Mouse (Mus musculus) intestine, embryonic 16.5 days (tissue): ENCODE data around the gene Commd9. TPM values are rescaled to one million over a fixed set of nuclear protein-coding genes. Genes with fewer than 3 reads are reported as not detected.
A peak's percentile ranks its signal among the peaks of the same experiment; 100 is the strongest.

Source experiments
- ATAC-seq: fragments of 200-750 bp; cut with Nextera tagmentation; 2 replicates; pipeline ENCODE4 v1.8.0; 2017; ENCODE audit warnings: moderate TSS enrichment, moderate library complexity
- H3K27ac ChIP-seq: fragments of 300-500 bp; sonication (generic); 2 replicates; pipeline ENCODE4 v1.5.1; 2014; ENCODE audit warnings: mild to moderate bottlenecking, low read length
- H3K27me3 ChIP-seq: fragments of 300-500 bp; sonication (generic); replicated peaks from 2 replicates; pipeline ENCODE4 v1.6.1; 2014; ENCODE audit warnings: low read length, control low read depth, mixed read lengths; ENCODE audit not compliant: control insufficient read depth, insufficient read depth
- H3K36me3 ChIP-seq: fragments of 300-500 bp; sonication (generic); 2 replicates; pipeline ENCODE4 v1.6.1; 2014; ENCODE audit warnings: low read length, control low read depth; ENCODE audit not compliant: control insufficient read depth, insufficient read depth
- H3K4me1 ChIP-seq: fragments of 300-500 bp; sonication (generic); 2 replicates; pipeline ENCODE4 v1.6.1; 2014; ENCODE audit warnings: low read length, control low read depth, mixed read lengths; ENCODE audit not compliant: control insufficient read depth, insufficient read depth
- H3K4me2 ChIP-seq: fragments of 300-500 bp; sonication (generic); 2 replicates; pipeline ENCODE4 v1.6.1; 2014; ENCODE audit warnings: low read depth, low read length, control low read depth
- H3K4me3 ChIP-seq: fragments of 300-500 bp; sonication (generic); 2 replicates; pipeline ENCODE4 v1.5.1; 2014; ENCODE audit warnings: mild to moderate bottlenecking, low read length
- H3K9ac ChIP-seq: fragments of 300-500 bp; sonication (generic); 2 replicates; pipeline ENCODE4 v1.6.1; 2014; ENCODE audit warnings: low read depth, low read length
- H3K9me3 ChIP-seq: fragments of 300-500 bp; sonication (generic); 2 replicates; pipeline ENCODE4 v1.6.1; 2016; ENCODE audit warnings: low read length, control low read depth; ENCODE audit not compliant: control insufficient read depth
- WGBS: fragments of 180-500 bp; shearing (Covaris S2); extraction: QIAGEN DNeasy Blood & Tissue Kit; methylation state at CpG from one replicate; pipeline ENCODE4 v1.1.7; 2014; 5-methylcytosine and 5-hydroxymethylcytosine counted together
- polyA plus RNA-seq: library from polyadenylated mRNA; unstranded; fragments of >200 nt; fragmentation: Nextera tagmentation; extraction: Ambion mirVana; gene quantifications from 2 replicates; pipeline ENCODE4 v1.2.1, GENCODE M21; 2015

Commd9 gene
- polyA plus RNA-seq = 79.1 and 82.8 TPM in 2 replicates

DNA sequence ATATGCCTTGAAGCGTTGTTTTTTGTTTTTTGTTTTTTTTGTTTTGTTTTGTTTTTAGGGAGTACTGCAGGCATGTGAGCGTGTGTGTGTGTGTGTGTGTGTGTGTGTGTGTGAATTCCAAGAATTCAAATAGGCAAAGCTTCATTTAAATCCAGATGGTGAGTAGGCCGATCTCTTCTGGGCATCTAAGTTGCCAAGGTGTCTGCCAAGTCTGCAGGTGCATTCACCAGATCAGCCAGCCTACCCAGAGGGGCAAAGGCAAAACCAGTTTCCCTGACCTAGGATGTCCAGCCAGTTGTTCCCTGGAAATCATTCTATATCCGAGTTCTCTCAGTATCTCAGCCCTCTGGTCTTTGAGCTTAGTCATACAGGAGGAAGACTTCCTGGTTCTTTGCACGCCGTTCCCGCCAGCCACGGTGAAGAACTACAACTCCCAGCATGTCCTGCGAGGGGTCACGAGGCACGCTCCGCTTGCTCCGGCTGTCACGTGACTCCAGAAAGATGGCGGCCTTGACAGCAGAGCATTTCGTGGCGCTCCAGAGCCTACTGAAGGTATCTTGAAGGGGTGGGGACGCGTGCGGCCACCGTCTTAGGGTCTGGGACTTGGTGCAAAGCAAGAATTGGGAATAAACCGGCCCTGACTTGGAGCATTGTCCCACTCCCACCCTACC is at the start of gene Commd9:
Gene Commd9, plus strand, starts transcription at position 480 of the 671 bp plus-strand sequence.
- Histone ChIP-seq H3K9me3 (no peaks in the 10 kb centered on the region), H3K4me3 (peak within 1 kb of the TSS; percentile 78), H3K27me3 (no peaks in the 10 kb centered on the region), H3K4me1 (peaks cover 4% of the 10 kb centered on the region), H3K27ac (no peak within 1 kb of the TSS), H3K4me2 (peak within 1 kb of the TSS; percentile 64), H3K9ac (peak within 1 kb of the TSS; percentile 78), H3K36me3 (no peaks in the 10 kb centered on the region)
- WGBS = 13% methylated on average over 22 of the region's 22 CpGs
- ATAC-seq = peak; percentile 97

- ATAC-seq = no peak
Measured at GRCm38 (mm10) chr2:101842756-101843155, 43.3 kb upstream of the Commd9 start.

GRCm38 (mm10) chr2:101854792-101855191 is 31.3 kb upstream of the Commd9 start:
- no peak overlapping the region for H3K27ac ChIP-seq
- H3K9me3 ChIP-seq = no peaks in the 10 kb centered on the region
- WGBS = 65% methylated on average over 7 of the region's 7 CpGs
- no peaks in the 10 kb centered on the region for H3K27me3 ChIP-seq
- ATAC-seq = no peak
- no peaks in the 10 kb centered on the region for H3K4me1 ChIP-seq
- H3K4me2 ChIP-seq = no peak overlapping the region
- H3K36me3 ChIP-seq = no peaks in the 10 kb centered on the region
- no peak overlapping the region for H3K4me3 ChIP-seq
- H3K9ac ChIP-seq = no peak overlapping the region

More at GRCm38 (mm10) chr2:101842756-101843155, 43.3 kb upstream of the Commd9 start:
- no peak overlapping the region for H3K27ac ChIP-seq
- no peak overlapping the region for H3K9ac ChIP-seq
- 79% methylated on average over 7 of the region's 7 CpGs for WGBS
- no peaks in the 10 kb centered on the region for H3K4me1 ChIP-seq
- no peaks in the 10 kb centered on the region for H3K36me3 ChIP-seq
- H3K4me3 ChIP-seq = no peak overlapping the region
- H3K27me3 ChIP-seq = no peaks in the 10 kb centered on the region
- no peaks in the 10 kb centered on the region for H3K9me3 ChIP-seq
- no peak overlapping the region for H3K4me2 ChIP-seq

DNA sequence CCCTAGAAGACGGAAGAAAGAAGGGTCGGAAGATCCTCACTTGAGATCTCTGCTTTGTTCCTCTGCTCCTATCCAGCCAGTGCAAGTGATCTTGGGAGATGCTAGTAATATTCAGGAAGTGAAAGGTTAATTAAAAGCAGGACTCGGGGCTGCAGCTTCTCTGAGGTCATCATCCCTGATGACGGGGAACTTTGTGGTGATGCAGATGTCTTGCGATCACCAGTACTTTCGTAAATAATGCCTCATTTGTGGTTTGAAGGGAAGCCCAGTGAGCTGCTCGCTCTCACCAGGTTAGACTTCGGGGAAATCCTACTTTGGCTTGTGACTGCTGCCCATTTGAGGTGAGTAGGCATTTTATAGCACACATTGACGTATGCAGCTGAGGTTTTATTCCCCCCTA is 29.9 kb upstream of the Commd9 start:
- H3K4me1 ChIP-seq = no peaks in the 10 kb centered on the region
- H3K9me3 ChIP-seq = no peaks in the 10 kb centered on the region
- H3K27me3 ChIP-seq = no peaks in the 10 kb centered on the region
- no peaks in the 10 kb centered on the region for H3K36me3 ChIP-seq
- H3K4me3 ChIP-seq = no peak overlapping the region
- H3K27ac ChIP-seq = no peak overlapping the region
- ATAC-seq = no peak
- H3K4me2 ChIP-seq = no peak overlapping the region
- H3K9ac ChIP-seq = no peak overlapping the region
- WGBS = 86% methylated on average over 9 of the region's 9 CpGs

DNA sequence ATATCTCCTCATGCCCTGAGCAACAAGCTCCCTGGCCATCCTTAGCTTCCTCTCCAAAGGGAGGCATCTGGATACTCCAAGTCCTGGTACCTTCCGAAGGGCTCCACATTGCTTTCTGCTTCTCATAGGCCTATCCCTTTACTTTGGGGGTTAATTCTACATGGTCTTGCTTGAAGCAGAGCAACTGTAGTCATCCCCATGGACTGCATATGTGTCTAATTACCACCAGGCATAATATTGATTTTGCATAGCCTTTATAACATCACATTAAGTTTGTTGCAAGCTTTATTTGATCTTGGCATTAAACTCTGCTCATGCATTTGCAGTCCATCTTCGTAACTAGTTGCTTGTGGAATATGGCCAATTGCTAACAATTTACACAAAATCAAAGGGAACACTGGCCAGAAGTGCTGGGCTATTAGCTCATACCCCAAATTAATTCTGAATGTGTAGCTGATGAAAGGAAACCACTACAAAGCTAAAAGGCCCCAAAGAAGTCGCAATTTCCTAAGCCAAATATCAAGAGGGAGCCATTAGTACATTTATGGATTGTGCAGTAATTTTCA is 25.0 kb upstream of the Commd9 start:
- H3K9me3 ChIP-seq = no peaks in the 10 kb centered on the region
- no peaks in the 10 kb centered on the region for H3K4me1 ChIP-seq
- no peak overlapping the region for H3K9ac ChIP-seq
- H3K27ac ChIP-seq = no peak overlapping the region
- H3K27me3 ChIP-seq = no peaks in the 10 kb centered on the region
- H3K36me3 ChIP-seq = no peaks in the 10 kb centered on the region
- no peak overlapping the region for H3K4me3 ChIP-seq
- 88% methylated on average over 3 of the region's 3 CpGs for WGBS
- H3K4me2 ChIP-seq = no peak overlapping the region
- no peak for ATAC-seq

DNA sequence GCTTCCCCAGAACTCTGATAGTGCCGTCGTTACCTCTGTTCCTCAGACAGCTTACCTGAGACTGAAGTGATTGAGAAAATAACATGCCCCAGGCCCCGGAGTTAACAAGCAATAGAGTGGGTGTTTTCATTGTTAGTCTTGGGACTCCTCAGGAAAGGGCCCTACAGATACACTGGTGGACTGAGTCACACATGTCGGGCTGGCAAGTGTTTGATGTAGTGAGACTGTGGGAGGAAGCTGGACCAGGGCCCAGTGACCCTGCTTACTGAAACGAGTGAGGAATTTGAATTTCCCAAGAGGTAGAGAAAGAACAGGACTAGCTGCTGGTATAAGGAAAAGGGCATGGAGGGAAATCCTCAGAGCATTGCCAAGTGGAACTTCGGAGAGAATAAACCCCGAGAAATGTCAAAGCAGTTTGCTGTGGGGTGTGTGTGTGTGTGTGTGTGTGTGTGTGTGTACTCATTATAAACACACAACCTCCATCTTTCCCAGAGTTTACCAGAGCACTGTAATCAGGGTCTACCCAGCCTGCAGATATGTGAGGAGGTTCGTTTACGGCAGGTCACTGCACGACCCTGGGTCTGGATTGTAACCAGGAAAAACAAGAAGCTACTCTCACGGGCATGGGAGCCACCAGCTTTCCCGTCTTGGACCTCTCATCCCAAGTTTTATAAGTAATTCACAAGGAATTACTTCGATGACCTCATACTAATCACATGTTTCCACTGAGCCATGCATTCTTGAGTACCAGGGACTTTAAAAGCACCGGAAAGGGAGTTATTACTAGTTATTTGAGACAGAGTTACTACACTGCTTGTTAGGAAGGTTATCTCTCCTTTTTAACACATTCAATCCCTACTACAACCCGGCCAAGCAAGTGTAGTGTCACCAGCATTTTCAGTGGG is 23.6 kb upstream of the Commd9 start:
- Histone ChIP-seq H3K27ac (no peak overlapping the region), H3K4me2 (no peak overlapping the region), H3K9me3 (no peaks in the 10 kb centered on the region), H3K9ac (no peak overlapping the region), H3K36me3 (no peaks in the 10 kb centered on the region), H3K4me1 (no peaks in the 10 kb centered on the region), H3K4me3 (no peak overlapping the region), H3K27me3 (no peaks in the 10 kb centered on the region)
- ATAC-seq = 0 out of 2 replicates have a peak, but pooled peaks have one; percentile 26
- 56% methylated on average over 15 of the region's 15 CpGs for WGBS

- H3K4me2 ChIP-seq = no peak overlapping the region
- WGBS = 73% methylated on average over 4 of the region's 4 CpGs
- H3K9me3 ChIP-seq = no peaks in the 10 kb centered on the region
- no peak for ATAC-seq
- no peak overlapping the region for H3K4me3 ChIP-seq
- H3K36me3 ChIP-seq = no peaks in the 10 kb centered on the region
- no peaks in the 10 kb centered on the region for H3K4me1 ChIP-seq
- H3K9ac ChIP-seq = no peak overlapping the region
- no peak overlapping the region for H3K27ac ChIP-seq
- H3K27me3 ChIP-seq = no peaks in the 10 kb centered on the region
Measured at GRCm38 (mm10) chr2:101868683-101869082, 17.4 kb upstream of the Commd9 start.

DNA sequence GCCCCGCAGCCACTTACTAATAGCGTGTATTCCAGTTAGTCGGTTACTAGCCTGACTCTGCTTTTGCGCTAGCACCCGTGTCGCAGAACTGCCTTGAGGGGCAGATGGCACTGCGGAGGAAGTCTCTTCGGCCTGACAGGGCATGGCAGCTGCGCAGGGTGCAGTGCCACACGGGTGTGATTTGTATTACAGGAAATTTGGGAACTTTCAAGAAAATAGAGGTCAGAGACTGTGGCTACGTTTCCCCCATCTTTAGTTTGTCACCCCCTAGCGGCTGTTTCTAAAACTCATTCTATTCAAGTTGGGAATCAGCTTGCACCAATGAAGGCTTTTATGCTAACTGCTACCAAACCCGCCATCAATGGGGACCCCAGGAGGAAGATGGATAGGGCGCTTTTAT is 14.9 kb upstream of the Commd9 start:
- H3K4me3 ChIP-seq = 0 out of 2 replicates have a peak overlapping the region, but pooled peaks have one; percentile 19
- H3K36me3 ChIP-seq = no peaks in the 10 kb centered on the region
- no peak overlapping the region for H3K27ac ChIP-seq
- H3K27me3 ChIP-seq = no peaks in the 10 kb centered on the region
- peak overlapping the region; percentile 49 for H3K4me2 ChIP-seq
- H3K9me3 ChIP-seq = no peaks in the 10 kb centered on the region
- no peak overlapping the region; the same call in 1 of the 2 replicates for H3K9ac ChIP-seq
- H3K4me1 ChIP-seq = no peaks in the 10 kb centered on the region
- WGBS = 31% methylated on average over 14 of the region's 14 CpGs
- ATAC-seq = 0 out of 2 replicates have a peak, but pooled peaks have one; percentile 26

- ATAC-seq = no peak
- no peaks in the 10 kb centered on the region; the same call in 1 of the 2 replicates for H3K4me1 ChIP-seq
- no peak overlapping the region for H3K4me3 ChIP-seq
- H3K27me3 ChIP-seq = no peaks in the 10 kb centered on the region
- no peaks in the 10 kb centered on the region for H3K36me3 ChIP-seq
- H3K27ac ChIP-seq = no peak overlapping the region
- no peak overlapping the region for H3K9ac ChIP-seq
- 74% methylated on average over 9 of the region's 9 CpGs for WGBS
- H3K9me3 ChIP-seq = no peaks in the 10 kb centered on the region
- H3K4me2 ChIP-seq = no peak overlapping the region
Measured at GRCm38 (mm10) chr2:101881471-101882162, 4.4 kb upstream of the Commd9 start.
